Mouse (Mus musculus) lung, postnatal 0 days (tissue): Measurements from ENCODE around the gene Sox6.

Source experiments
- CTCF ChIP-seq: IDR thresholded peaks from 2 replicates; pipeline ENCODE4 v1.5.1; 2016; ENCODE audit warnings: antibody characterized with exemption, mild to moderate bottlenecking
- EP300 ChIP-seq: IDR thresholded peaks from 2 replicates; pipeline ENCODE4 v1.6.1; 2016; ENCODE audit warnings: antibody characterized with exemption, mild to moderate bottlenecking, control low read depth

DNA sequence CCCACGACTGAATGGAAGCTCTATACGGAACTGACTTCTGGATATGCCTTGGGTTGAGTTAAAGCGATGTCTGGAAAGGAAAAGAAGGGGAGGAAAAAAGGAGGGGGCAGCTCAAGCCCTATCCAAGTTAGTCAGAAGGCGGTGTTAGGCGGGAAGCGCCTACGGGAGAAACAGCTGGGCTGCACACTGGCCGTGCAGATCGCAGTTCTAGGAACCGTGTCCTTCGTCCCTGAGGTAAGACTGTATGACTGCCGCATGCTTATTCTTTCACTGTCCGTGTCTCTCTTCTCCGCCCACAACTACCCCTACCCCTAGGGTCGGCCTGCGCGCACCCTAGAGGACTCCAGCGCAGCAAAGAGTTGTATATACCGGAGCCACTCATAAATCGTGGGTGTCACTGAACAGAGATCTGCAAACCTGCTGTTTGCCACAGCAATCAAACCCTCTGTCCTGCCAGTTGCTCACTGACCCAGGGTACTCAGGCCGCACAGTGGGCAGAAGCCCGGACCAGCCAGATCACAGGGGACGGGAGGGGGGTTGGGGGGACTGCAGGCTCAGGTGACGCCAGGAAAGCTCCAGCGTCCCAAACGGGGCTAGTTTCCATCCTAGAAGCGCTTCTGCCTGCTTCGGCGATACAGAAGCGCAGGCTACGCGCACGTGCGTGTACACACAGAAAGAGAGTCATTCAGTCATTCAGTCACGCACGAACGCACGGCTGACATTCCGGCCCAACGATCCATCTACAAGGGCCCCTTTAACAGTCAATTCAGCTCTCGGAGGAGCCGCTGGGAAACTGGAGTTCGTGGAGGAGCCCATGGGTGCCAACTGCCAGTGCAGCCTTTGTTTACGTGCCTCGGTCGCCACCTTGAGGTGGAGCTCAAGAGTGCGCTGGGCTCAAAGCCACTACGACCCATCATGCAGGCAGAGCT, 1.2 kb upstream of the Sox6 start:
- TF ChIP-seq CTCF, result peak; percentile 95
- TF ChIP-seq EP300, result no peak
